Mouse (Mus musculus): ENCODE data around the gene Jakmip3. TPM values are rescaled to one million over a fixed set of nuclear protein-coding genes. Genes with fewer than 3 reads are reported as not detected.

The Jakmip3 gene
- polyA plus RNA-seq, 1 experiment = not detected

GRCm38 (mm10) chr7:138947741-138948140 lies 7.2 kb downstream of the Jakmip3 start:
- Histone ChIP-seq H3K36me3 (ENCODE audit: control insufficient read depth, insufficient read depth) (no peaks in the 10 kb centered on the region), H3K79me2 (ENCODE audit: control insufficient read depth, insufficient read depth) (no peaks in the 10 kb centered on the region), H3K4me3 (ENCODE audit: insufficient read depth, poor library complexity, severe bottlenecking) (no peak overlapping the region), H3ac (ENCODE audit: control insufficient read depth, insufficient read length, low read depth) (no peak overlapping the region), H3K79me3 (ENCODE audit: low read depth) (no peaks in the 10 kb centered on the region), H3K27me3 (ENCODE audit: control insufficient read depth, insufficient read depth, insufficient read length) (peaks cover 44% of the 10 kb centered on the region)
- TF ChIP-seq FOSL1 (IDR thresholded peaks at IDR 0.05; ENCODE audit: insufficient read depth, low read length, poor library complexity, severe bottlenecking) (no peak), CEBPB (IDR thresholded peaks at IDR 0.05; ENCODE audit: low read depth) (no peak), MYOD1 (IDR thresholded peaks at IDR 0.05; ENCODE audit: control insufficient read depth, insufficient read length, low read depth) (no peak), USF1 (IDR thresholded peaks at IDR 0.05; ENCODE audit: low read depth) (no peak), CTCF (IDR thresholded peaks at IDR 0.05; ENCODE audit: control insufficient read depth, insufficient read depth, insufficient read length) (no peak), MYOG (IDR thresholded peaks at IDR 0.05; ENCODE audit: control insufficient read depth, extremely low read depth, insufficient read length) (no peak), MAX (IDR thresholded peaks at IDR 0.05) (no peak)

- Histone ChIP-seq H3K27me3 (ENCODE audit: control insufficient read depth, insufficient read depth, insufficient read length) (peaks cover 39% of the 10 kb centered on the region), H3ac (ENCODE audit: control insufficient read depth, insufficient read length, low read depth) (no peak overlapping the region), H3K36me3 (ENCODE audit: control insufficient read depth, insufficient read depth) (no peaks in the 10 kb centered on the region), H3K79me2 (ENCODE audit: control insufficient read depth, insufficient read depth) (no peaks in the 10 kb centered on the region), H3K4me3 (ENCODE audit: insufficient read depth, poor library complexity, severe bottlenecking) (no peak overlapping the region), H3K79me3 (ENCODE audit: low read depth) (no peaks in the 10 kb centered on the region)
- TF ChIP-seq MYOD1 (IDR thresholded peaks at IDR 0.05; ENCODE audit: control insufficient read depth, insufficient read length, low read depth) = no peak
- no peak for TF ChIP-seq MYOG (IDR thresholded peaks at IDR 0.05; ENCODE audit: control insufficient read depth, extremely low read depth, insufficient read length)
- TF ChIP-seq FOSL1 (IDR thresholded peaks at IDR 0.05; ENCODE audit: insufficient read depth, low read length, poor library complexity, severe bottlenecking) = no peak
- no peak for TF ChIP-seq USF1 (IDR thresholded peaks at IDR 0.05; ENCODE audit: low read depth)
Observed at GRCm38 (mm10) chr7:138948309-138948708, 7.8 kb downstream of the Jakmip3 start.

GRCm38 (mm10) chr7:138955787-138956186 lies 15.3 kb downstream of the Jakmip3 start:
- H3ac ChIP-seq (ENCODE audit: control insufficient read depth, insufficient read length, low read depth) = no peak overlapping the region
- TF ChIP-seq FOSL1 (IDR thresholded peaks at IDR 0.05; ENCODE audit: insufficient read depth, low read length, poor library complexity, severe bottlenecking) = no peak
- no peak for TF ChIP-seq CTCF (IDR thresholded peaks at IDR 0.05; ENCODE audit: control insufficient read depth, insufficient read depth, insufficient read length)
- TF ChIP-seq MYOG (IDR thresholded peaks at IDR 0.05; ENCODE audit: control insufficient read depth, extremely low read depth, insufficient read length) = no peak
- no peak for TF ChIP-seq MYOD1 (IDR thresholded peaks at IDR 0.05; ENCODE audit: control insufficient read depth, insufficient read length, low read depth)
- TF ChIP-seq CEBPB (IDR thresholded peaks at IDR 0.05; ENCODE audit: low read depth) = no peak
- no peak for TF ChIP-seq MAX (IDR thresholded peaks at IDR 0.05)
- no peak for TF ChIP-seq USF1 (IDR thresholded peaks at IDR 0.05; ENCODE audit: low read depth)
- peaks cover 20% of the 10 kb centered on the region for H3K27me3 ChIP-seq (ENCODE audit: control insufficient read depth, insufficient read depth, insufficient read length)
- no peak overlapping the region for H3K4me3 ChIP-seq (ENCODE audit: insufficient read depth, poor library complexity, severe bottlenecking)
- H3K79me3 ChIP-seq (ENCODE audit: low read depth) = no peaks in the 10 kb centered on the region
- H3K79me2 ChIP-seq (ENCODE audit: control insufficient read depth, insufficient read depth) = no peaks in the 10 kb centered on the region
- H3K36me3 ChIP-seq (ENCODE audit: control insufficient read depth, insufficient read depth) = no peaks in the 10 kb centered on the region

- H3K36me3 ChIP-seq (ENCODE audit: control insufficient read depth, insufficient read depth) = no peaks in the 10 kb centered on the region
- no peaks in the 10 kb centered on the region for H3K79me2 ChIP-seq (ENCODE audit: control insufficient read depth, insufficient read depth)
- H3K4me3 ChIP-seq (ENCODE audit: insufficient read depth, poor library complexity, severe bottlenecking) = no peak overlapping the region
- no peak overlapping the region for H3ac ChIP-seq (ENCODE audit: control insufficient read depth, insufficient read length, low read depth)
- peaks cover 25% of the 10 kb centered on the region for H3K27me3 ChIP-seq (ENCODE audit: control insufficient read depth, insufficient read depth, insufficient read length)
- TF ChIP-seq MYOD1 (IDR thresholded peaks at IDR 0.05; ENCODE audit: control insufficient read depth, insufficient read length, low read depth) (no peak), FOSL1 (IDR thresholded peaks at IDR 0.05; ENCODE audit: insufficient read depth, low read length, poor library complexity, severe bottlenecking) (no peak), MAX (IDR thresholded peaks at IDR 0.05) (no peak), CTCF (IDR thresholded peaks at IDR 0.05; ENCODE audit: control insufficient read depth, insufficient read depth, insufficient read length) (no peak), MYOG (IDR thresholded peaks at IDR 0.05; ENCODE audit: control insufficient read depth, extremely low read depth, insufficient read length) (no peak), USF1 (IDR thresholded peaks at IDR 0.05; ENCODE audit: low read depth) (no peak), CEBPB (IDR thresholded peaks at IDR 0.05; ENCODE audit: low read depth) (no peak)
- no peaks in the 10 kb centered on the region for H3K79me3 ChIP-seq (ENCODE audit: low read depth)
Observed at GRCm38 (mm10) chr7:138957106-138957505, 16.6 kb downstream of the Jakmip3 start.

- no peaks in the 10 kb centered on the region for H3K36me3 ChIP-seq (ENCODE audit: control insufficient read depth, insufficient read depth)
- TF ChIP-seq MAX (IDR thresholded peaks at IDR 0.05) (no peak), MYOD1 (IDR thresholded peaks at IDR 0.05; ENCODE audit: control insufficient read depth, insufficient read length, low read depth) (no peak), FOSL1 (IDR thresholded peaks at IDR 0.05; ENCODE audit: insufficient read depth, low read length, poor library complexity, severe bottlenecking) (no peak), CTCF (IDR thresholded peaks at IDR 0.05; ENCODE audit: control insufficient read depth, insufficient read depth, insufficient read length) (no peak), MYOG (IDR thresholded peaks at IDR 0.05; ENCODE audit: control insufficient read depth, extremely low read depth, insufficient read length) (no peak), USF1 (IDR thresholded peaks at IDR 0.05; ENCODE audit: low read depth) (no peak)
- H3K79me2 ChIP-seq (ENCODE audit: control insufficient read depth, insufficient read depth) = no peaks in the 10 kb centered on the region
- no peak overlapping the region for H3K4me3 ChIP-seq (ENCODE audit: insufficient read depth, poor library complexity, severe bottlenecking)
- peaks cover 25% of the 10 kb centered on the region for H3K27me3 ChIP-seq (ENCODE audit: control insufficient read depth, insufficient read depth, insufficient read length)
- no peaks in the 10 kb centered on the region for H3K79me3 ChIP-seq (ENCODE audit: low read depth)
- H3ac ChIP-seq (ENCODE audit: control insufficient read depth, insufficient read length, low read depth) = no peak overlapping the region
Observed at GRCm38 (mm10) chr7:138959747-138960146, 19.2 kb downstream of the Jakmip3 start.

GRCm38 (mm10) chr7:138963756-138964155 lies 23.2 kb downstream of the Jakmip3 start:
- H3K79me2 ChIP-seq (ENCODE audit: control insufficient read depth, insufficient read depth) = no peaks in the 10 kb centered on the region
- H3K36me3 ChIP-seq (ENCODE audit: control insufficient read depth, insufficient read depth) = no peaks in the 10 kb centered on the region
- H3K27me3 ChIP-seq (ENCODE audit: control insufficient read depth, insufficient read depth, insufficient read length) = peaks cover 5% of the 10 kb centered on the region
- TF ChIP-seq MYOG (IDR thresholded peaks at IDR 0.05; ENCODE audit: control insufficient read depth, extremely low read depth, insufficient read length) = no peak
- no peak for TF ChIP-seq CTCF (IDR thresholded peaks at IDR 0.05; ENCODE audit: control insufficient read depth, insufficient read depth, insufficient read length)
- no peak for TF ChIP-seq FOSL1 (IDR thresholded peaks at IDR 0.05; ENCODE audit: insufficient read depth, low read length, poor library complexity, severe bottlenecking)
- H3ac ChIP-seq (ENCODE audit: control insufficient read depth, insufficient read length, low read depth) = no peak overlapping the region
- no peak overlapping the region for H3K4me3 ChIP-seq (ENCODE audit: insufficient read depth, poor library complexity, severe bottlenecking)
- no peaks in the 10 kb centered on the region for H3K79me3 ChIP-seq (ENCODE audit: low read depth)
